Mouse (Mus musculus): ENCODE measurements around the gene Sptssb. TPM values are rescaled to one million over a fixed set of nuclear protein-coding genes. Genes with fewer than 3 reads are reported as not detected.
A peak's percentile ranks its signal among the peaks of the same experiment; 100 is the strongest.

Gene Sptssb
- total RNA-seq (2021): not detected

GRCm38 (mm10) chr3:69859858-69860588 is at the start of gene Sptssb:
TSS of gene Sptssb (minus strand) at chr3:69859940.
- DNase-seq: no peak

- no peak for DNase-seq
These were observed 48.3 kb upstream of the Sptssb start for GRCm38 (mm10) chr3:69908074-69908473.

DNA sequence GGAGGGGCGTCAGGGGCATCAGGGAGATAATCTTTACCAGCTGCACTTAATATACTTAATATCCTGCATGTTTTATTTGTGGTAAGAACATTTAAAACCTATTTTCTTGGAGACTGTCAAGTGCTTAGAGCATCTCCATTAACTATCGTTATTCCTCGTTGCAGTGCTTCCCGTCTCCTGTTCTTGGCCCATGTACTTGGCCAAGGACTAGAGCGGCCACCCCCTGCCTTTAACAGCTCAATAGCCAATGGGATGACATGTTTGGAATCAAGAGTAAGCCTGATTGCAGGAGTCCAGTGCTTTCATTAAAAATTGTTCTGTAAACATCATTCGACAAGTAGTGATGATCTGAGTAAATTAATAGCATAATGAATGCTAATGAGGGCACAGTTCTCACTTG is 47.8 kb upstream of the Sptssb start:
- DNase-seq: no peak

- peak; percentile 45 for DNase-seq
These were observed 43.2 kb upstream of the Sptssb start for GRCm38 (mm10) chr3:69902787-69903477.

- DNase-seq: no peak
These were observed 42.6 kb upstream of the Sptssb start for GRCm38 (mm10) chr3:69902382-69902781.

DNA sequence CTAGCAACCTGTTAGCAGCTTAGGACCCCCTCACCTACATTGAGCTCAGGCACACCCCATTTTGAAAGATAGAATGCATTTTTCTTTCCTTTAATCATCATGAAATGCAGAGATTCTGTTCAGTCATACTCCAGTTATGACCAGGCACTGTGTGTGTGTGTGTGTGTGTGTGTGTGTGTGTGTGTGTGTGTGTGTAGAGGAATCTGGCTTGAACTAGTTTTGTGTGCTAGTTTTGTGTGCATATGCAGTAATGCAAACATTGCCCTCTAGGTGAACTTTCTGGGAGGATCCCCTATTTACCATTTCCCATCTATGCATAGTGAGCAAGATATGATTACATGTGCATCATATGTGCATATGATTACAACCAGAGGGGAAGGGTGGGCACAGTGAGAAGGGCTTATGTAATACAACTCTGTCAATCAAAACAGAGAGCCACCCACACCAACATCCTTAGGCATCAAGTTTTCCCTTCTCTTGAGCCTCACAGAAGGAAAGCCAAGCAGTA is 42.2 kb upstream of the Sptssb start:
- DNase-seq: no peak

DNA sequence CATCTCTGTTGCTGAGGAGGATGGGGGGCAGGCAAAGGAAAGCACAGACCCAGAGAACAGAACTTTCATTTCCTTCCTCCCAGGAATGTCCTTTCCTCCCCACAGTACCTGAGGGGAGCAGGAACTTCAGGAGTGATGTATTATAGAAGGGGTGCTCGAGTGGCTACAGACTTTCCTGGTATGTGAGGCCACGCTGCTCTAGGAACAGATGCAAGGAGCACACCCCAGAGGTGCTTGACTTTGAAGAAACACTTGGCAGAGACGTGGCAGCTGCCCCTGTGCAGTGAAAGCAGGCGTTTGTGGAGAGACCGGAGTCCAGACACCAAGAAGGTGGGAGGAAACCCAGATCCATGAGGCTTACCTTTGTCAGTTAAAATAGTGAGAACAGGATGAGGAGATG is 40.6 kb upstream of the Sptssb start:
- DNase-seq: no peak

DNA sequence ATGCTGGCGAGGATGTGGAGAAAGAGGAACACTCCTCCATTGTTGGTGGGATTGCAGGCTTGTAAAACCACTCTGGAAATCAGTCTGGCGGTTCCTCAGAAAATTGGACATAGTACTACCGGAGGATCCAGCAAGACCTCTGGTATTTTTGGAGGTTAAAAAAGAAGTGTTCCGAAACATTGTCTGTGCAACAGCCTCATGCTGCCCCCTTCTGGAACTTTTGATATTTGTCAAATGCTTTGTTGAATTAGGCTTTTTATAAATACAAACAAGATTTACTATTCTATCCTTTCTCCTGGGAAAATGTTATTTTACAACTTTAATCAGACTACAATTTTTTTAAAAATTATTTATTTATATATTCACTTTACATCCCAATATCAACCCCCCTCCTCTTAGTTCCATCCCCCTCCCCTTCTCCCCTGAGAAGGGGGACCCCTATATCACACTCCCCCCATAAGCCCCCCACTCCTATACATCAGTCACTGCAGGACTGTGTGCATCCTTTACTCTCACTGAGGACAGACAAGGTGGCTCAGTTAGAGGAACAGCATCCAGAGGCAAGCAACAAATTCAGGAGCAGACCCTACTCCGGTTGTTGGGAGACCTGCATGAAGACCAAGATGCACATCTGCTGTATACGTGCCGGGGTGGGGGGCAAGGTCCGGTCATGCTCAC is 38.3 kb upstream of the Sptssb start:
- DNase-seq: peak; percentile 35

DNA sequence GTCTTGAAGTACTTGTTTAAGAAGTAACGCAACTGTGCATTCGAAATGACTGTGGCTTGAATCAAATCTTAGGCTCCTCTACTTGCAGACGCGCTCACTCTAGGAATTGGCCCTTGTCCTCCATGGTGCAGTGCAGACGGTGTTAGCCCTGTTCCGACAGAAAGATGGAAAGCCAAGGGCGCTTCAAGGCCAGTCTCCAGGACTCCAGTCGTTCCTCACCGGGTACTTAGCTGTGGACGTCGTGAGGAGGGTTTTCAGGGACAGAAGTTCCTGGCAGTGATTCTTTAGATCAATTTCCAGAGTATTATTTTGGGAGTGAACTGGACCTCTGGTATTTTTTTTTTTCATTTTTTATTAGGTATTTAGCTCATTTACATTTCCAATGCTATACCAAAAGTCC is 35.8 kb upstream of the Sptssb start:
- DNase-seq: no peak

DNA sequence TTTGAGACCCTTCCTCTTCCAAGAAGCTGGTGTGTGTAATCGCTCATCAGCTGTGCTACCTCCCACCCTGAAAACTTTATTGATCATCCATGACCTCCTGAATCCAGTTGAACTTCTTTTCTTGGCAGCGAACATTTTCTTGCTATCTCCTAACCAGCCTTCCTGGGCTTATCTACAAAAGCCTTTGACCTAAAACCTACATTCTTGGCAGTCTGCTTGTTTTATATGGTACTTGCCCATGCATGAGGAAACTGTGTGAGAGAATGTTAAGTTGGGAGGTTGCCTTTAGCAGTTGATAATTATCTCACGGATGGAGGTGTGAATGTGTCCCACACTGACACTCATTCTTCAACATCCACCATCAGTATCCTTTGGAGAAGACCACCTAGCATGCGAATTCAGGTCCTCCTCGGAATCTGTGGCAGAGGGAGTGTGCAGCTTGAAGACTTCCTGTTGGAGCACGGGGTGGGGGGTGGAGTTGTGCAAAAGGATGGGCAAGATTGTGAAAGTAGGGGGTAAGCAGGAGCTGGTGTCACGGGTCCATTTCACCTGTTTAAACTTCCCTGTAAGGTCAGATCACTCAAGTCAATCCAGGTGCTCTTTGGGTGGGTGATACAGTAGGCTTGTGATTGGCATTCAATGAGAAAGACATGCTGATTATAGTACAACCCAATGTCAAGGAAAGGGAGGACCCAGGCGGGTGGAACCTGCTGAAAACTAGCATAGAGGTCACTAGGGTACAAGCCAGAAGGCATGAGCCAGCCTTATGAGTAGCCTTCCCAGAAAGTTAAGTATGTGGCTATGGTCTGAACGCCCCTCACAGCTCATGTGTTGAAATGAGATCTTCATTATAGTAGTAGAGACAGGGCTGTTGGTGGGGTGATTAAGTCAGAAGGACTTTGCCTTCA is 32.7 kb upstream of the Sptssb start:
- no peak for DNase-seq

GRCm38 (mm10) chr3:69885866-69886265 is 26.1 kb upstream of the Sptssb start:
- DNase-seq: no peak

GRCm38 (mm10) chr3:69883710-69884109 is 24.0 kb upstream of the Sptssb start:
- no peak for DNase-seq

GRCm38 (mm10) chr3:69877538-69877937 is 17.8 kb upstream of the Sptssb start:
- no peak for DNase-seq

DNA sequence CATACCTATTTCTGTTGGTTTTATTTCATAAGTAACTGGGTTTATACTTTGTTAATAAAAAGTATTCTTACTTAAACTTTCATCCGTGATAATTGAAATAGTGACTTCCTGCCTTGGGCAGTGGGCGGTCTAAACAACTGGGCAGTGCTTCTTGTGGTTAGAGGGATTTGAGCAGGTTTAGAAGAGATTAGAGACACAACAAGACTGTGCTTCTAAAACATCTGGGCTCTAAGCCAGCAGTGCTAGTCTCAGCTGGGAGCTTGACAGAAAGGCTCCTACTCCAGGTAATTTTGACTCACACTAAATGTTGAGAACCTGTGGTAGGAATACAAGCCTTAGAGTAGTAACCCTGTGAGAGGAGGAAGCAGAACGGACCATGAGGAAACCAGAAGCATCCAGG is 15.0 kb upstream of the Sptssb start:
- no peak for DNase-seq

DNA sequence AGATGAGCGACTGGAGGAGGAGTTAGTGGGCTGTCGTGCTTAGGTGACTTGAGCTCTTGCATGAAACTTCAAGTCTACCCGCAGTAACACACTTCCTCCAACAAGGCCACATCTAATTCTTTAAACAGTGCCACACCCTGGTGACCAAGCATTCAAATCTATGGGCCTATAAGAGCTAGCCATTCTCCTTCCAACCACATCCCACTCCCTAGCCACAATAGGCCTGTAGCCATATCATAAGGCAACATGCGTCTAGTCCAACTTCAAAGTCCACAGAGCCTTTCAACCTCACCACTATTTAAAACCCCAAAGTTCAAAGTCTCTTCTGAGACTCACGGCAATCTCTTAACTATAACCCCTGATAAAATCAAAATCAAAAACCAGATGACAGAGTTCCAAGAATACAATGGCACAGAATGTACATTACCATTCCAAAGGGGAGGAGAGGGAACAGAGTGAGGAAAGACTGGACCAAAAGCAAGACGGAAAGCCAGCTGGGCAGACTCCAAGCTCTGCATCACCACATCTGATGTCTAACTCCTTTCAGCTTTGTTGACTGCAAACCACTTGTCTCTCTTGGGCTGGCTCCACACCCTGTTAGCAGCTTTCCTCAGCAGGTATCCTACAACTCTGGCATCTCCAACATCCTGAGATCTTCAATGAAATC is 13.1 kb upstream of the Sptssb start:
- no peak for DNase-seq

DNA sequence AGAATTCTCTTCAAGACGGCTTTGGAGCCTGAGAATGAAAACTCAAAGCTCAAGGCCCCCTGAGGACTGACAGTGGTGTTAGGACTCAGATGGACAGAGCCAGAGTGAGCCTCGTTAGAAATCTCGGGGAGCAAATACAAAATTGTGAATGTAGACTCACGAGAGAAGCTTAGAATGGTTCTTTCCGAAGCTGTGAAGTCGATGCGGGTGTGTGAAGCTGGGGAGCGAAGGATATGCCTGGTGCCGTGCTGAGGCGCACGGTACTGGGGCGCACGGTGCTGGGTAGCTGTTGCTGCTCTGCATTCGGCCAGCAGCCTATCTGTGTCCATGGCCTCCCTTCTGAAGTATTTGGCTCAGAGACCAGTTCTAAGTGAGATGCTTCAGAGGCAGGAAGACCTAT is 11.4 kb upstream of the Sptssb start:
- DNase-seq: no peak

DNA sequence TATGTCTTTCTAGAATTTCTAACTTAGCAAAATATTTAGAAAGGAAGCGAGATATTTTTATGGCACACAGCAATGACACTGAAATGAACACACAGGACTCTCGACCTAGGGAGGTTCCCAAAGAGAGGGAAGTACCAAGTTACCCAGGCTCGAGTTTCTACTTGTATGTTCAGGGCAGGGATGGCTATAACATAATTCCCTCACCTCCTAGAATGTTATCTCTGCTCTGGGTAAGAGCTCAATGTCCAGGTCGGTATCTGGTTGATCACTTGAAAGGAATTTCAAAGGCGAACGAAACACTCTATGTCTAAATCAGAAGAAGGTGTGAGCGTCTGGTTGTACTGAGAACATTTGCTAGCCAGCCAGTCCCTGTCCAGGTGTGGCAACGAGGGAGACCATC is 10.0 kb upstream of the Sptssb start:
- no peak for DNase-seq

GRCm38 (mm10) chr3:69861789-69862395 is 2.2 kb upstream of the Sptssb start:
- no peak for DNase-seq

DNA sequence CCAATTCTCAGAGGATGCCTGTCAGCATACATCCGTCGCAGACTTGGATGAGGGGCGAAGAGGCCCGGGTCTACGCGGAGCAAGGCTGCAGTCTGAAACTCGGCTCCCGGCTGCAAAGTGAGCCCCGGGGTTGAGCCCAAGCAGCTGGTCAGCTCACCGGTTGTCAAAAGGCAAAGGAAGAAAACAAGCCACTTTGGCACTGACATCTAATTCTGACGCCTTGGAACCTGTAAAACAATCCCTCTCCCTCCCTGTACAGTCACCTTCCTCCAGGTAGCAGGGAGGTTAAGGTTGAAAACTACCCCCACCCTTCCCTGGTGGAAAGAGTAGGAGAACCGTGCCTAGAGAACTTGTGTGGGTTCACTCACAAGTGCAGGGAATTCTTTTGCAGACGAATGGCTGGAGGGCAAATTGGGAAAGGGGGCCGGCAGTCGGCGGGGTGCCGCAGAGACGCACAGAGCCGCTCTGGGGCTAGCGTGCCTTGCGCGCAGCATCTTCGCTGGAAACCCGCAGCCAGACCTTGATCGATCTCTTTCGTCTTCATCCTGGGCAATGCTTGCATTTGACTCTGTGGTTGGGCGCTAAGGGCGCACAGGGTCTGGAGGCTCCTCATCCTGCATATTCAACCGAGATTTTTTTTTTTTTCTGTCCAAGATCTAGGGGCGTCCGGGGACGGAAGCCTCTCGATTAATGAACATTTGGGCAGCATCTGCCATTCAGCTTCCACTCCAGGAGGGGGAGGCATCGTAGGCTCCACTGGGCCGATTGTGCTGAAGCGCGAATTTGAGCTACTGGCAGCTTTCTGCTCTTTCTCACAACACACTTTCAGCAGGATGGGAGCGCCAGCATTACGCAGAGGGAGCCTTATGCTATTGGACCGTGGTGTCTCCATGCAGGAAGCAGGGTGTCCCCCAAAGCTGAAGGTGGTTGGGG is 1.1 kb upstream of the Sptssb start:
- DNase-seq: peak; percentile 21

GRCm38 (mm10) chr3:69839485-69839884 is 20.3 kb downstream of the Sptssb start:
- DNase-seq: no peak

Data from heart, postnatal 4 days (tissue).